Mouse (Mus musculus) limb, embryonic 15.5 days (tissue): ENCODE data around the gene Etfa. TPM values are rescaled to one million over a fixed set of nuclear protein-coding genes. Genes with fewer than 3 reads are reported as not detected.

ENCODE experiments used
- ATAC-seq: fragments of 200-750 bp; cut with Nextera tagmentation; 2 replicates; pipeline ENCODE4 v1.8.0; 2017; ENCODE audit warnings: low read depth, moderate TSS enrichment; ENCODE audit not compliant: insufficient number of reproducible peaks, low FRiP score, low TSS enrichment
- H3K27ac ChIP-seq: fragments of 300-500 bp; sonication (generic); 2 replicates; pipeline ENCODE4 v1.5.1; 2015; ENCODE audit warnings: moderate library complexity, mild to moderate bottlenecking, inconsistent platforms
- H3K27me3 ChIP-seq: fragments of 300-500 bp; sonication (generic); 2 replicates; pipeline ENCODE4 v1.6.1; 2015; ENCODE audit warnings: inconsistent platforms
- H3K36me3 ChIP-seq: fragments of 300-500 bp; sonication (generic); 2 replicates; pipeline ENCODE4 v1.6.1; 2015; ENCODE audit warnings: inconsistent platforms
- H3K4me1 ChIP-seq: fragments of 300-500 bp; sonication (generic); 2 replicates; pipeline ENCODE4 v1.6.1; 2015; ENCODE audit warnings: inconsistent platforms
- H3K4me2 ChIP-seq: fragments of 300-500 bp; sonication (generic); 2 replicates; pipeline ENCODE4 v1.6.1; 2015; ENCODE audit warnings: mild to moderate bottlenecking, inconsistent platforms
- H3K4me3 ChIP-seq: fragments of 300-500 bp; sonication (generic); 2 replicates; pipeline ENCODE4 v1.5.1; 2015; ENCODE audit warnings: mild to moderate bottlenecking, inconsistent platforms
- H3K9ac ChIP-seq: fragments of 300-500 bp; sonication (generic); 2 replicates; pipeline ENCODE4 v1.6.1; 2015; ENCODE audit warnings: inconsistent platforms
- H3K9me3 ChIP-seq: fragments of 300-500 bp; sonication (generic); 2 replicates; pipeline ENCODE4 v1.6.1; 2016; ENCODE audit warnings: inconsistent platforms
- WGBS: fragments of 180-500 bp; shearing (Covaris S2); methylation state at CpG from one replicate; pipeline ENCODE4 v1.1.7; 2015; 5-methylcytosine and 5-hydroxymethylcytosine counted together
- polyA plus RNA-seq: library from polyadenylated mRNA; unstranded; fragments of >200 nt; fragmentation: Nextera tagmentation; extraction: Ambion mirVana; gene quantifications from 2 replicates; pipeline ENCODE4 v1.2.1, GENCODE M21; 2015

The Etfa gene
- polyA plus RNA-seq, 1 experiment from 2014 or later: 188 TPM

- WGBS: 9% methylated on average over 51 of the region's 59 CpGs
- Histone ChIP-seq H3K9me3 (no peaks in the 10 kb centered on the region), H3K27me3 (peaks cover 93% of the 10 kb centered on the region), H3K9ac (no peak overlapping the region), H3K4me3 (peak overlapping the region; percentile 46), H3K36me3 (no peaks in the 10 kb centered on the region), H3K4me2 (peak overlapping the region; percentile 83), H3K27ac (no peak overlapping the region), H3K4me1 (peaks cover 61% of the 10 kb centered on the region)
- ATAC-seq: no peak
These were observed 30.6 kb upstream of the Etfa start for GRCm38 (mm10) chr9:55542366-55543325.

- Histone ChIP-seq H3K27me3 (peaks cover 92% of the 10 kb centered on the region), H3K4me2 (peak overlapping the region; percentile 83)
- WGBS: 1% methylated on average over 59 of the region's 59 CpGs
These were observed 29.8 kb upstream of the Etfa start for GRCm38 (mm10) chr9:55541681-55542365.

GRCm38 (mm10) chr9:55540888-55541287, 28.8 kb upstream of the Etfa start:
- Histone ChIP-seq H3K9me3 (no peaks in the 10 kb centered on the region), H3K4me1 (peaks cover 51% of the 10 kb centered on the region), H3K27me3 (peaks cover 87% of the 10 kb centered on the region), H3K27ac (no peak overlapping the region), H3K36me3 (no peaks in the 10 kb centered on the region), H3K4me3 (peak overlapping the region; percentile 46), H3K4me2 (peak overlapping the region; percentile 83), H3K9ac (no peak overlapping the region; the same call in 1 of the 2 replicates)
- WGBS: under 1% methylated on average over 28 of the region's 28 CpGs
- peak; percentile 78; the same call in 1 of the 2 replicates for ATAC-seq

More at GRCm38 (mm10) chr9:55541681-55542365, 29.8 kb upstream of the Etfa start:
- no peak overlapping the region for H3K9ac ChIP-seq
- peak overlapping the region; percentile 46 for H3K4me3 ChIP-seq
- no peak overlapping the region for H3K27ac ChIP-seq
- no peaks in the 10 kb centered on the region for H3K36me3 ChIP-seq
- ATAC-seq: no peak
- no peaks in the 10 kb centered on the region for H3K9me3 ChIP-seq
- H3K4me1 ChIP-seq: peaks cover 61% of the 10 kb centered on the region

GRCm38 (mm10) chr9:55540391-55540770, 28.3 kb upstream of the Etfa start:
- peak overlapping the region; percentile 83 for H3K4me2 ChIP-seq
- H3K9ac ChIP-seq: no peak overlapping the region
- under 1% methylated on average over 12 of the region's 12 CpGs for WGBS
- H3K27me3 ChIP-seq: peaks cover 82% of the 10 kb centered on the region
- ATAC-seq: no peak
- H3K27ac ChIP-seq: no peak overlapping the region
- peak overlapping the region; percentile 46 for H3K4me3 ChIP-seq
- H3K36me3 ChIP-seq: no peaks in the 10 kb centered on the region
- H3K4me1 ChIP-seq: peaks cover 46% of the 10 kb centered on the region
- H3K9me3 ChIP-seq: no peaks in the 10 kb centered on the region

- Histone ChIP-seq H3K9me3 (no peaks in the 10 kb centered on the region), H3K4me1 (peaks cover 41% of the 10 kb centered on the region), H3K27ac (no peak overlapping the region), H3K27me3 (peaks cover 77% of the 10 kb centered on the region), H3K4me2 (peak overlapping the region; percentile 30), H3K36me3 (no peaks in the 10 kb centered on the region), H3K4me3 (peak overlapping the region; percentile 46), H3K9ac (no peak overlapping the region)
- WGBS: 2% methylated on average over 31 of the region's 31 CpGs
- no peak for ATAC-seq
These were observed 27.8 kb upstream of the Etfa start for GRCm38 (mm10) chr9:55539661-55540390.

- no peaks in the 10 kb centered on the region for H3K9me3 ChIP-seq
- no peak overlapping the region for H3K27ac ChIP-seq
- WGBS: 23% methylated on average over 1 of the region's 1 CpGs
- peaks cover 33% of the 10 kb centered on the region for H3K4me1 ChIP-seq
- no peak overlapping the region for H3K4me3 ChIP-seq
- no peak for ATAC-seq
- H3K4me2 ChIP-seq: no peak overlapping the region
- no peaks in the 10 kb centered on the region for H3K36me3 ChIP-seq
- no peak overlapping the region for H3K9ac ChIP-seq
- H3K27me3 ChIP-seq: peaks cover 69% of the 10 kb centered on the region
These were observed 27.0 kb upstream of the Etfa start for GRCm38 (mm10) chr9:55539006-55539405.

- Histone ChIP-seq H3K9ac (no peak within 1 kb of the TSS), H3K4me3 (peak within 1 kb of the TSS; percentile 19), H3K4me1 (peaks cover 29% of the 10 kb centered on the region), H3K27me3 (peaks cover 63% of the 10 kb centered on the region), H3K27ac (no peak within 1 kb of the TSS), H3K36me3 (no peaks in the 10 kb centered on the region), H3K4me2 (peak within 1 kb of the TSS; percentile 30; the same call in 1 of the 2 replicates), H3K9me3 (no peaks in the 10 kb centered on the region)
- WGBS: 12% methylated on average over 4 of the region's 4 CpGs
- no peak for ATAC-seq
These were observed 26.3 kb upstream of the Etfa start, which contains the start of gene Isl2 for GRCm38 (mm10) chr9:55538377-55538776. Gene Isl2 (plus strand): TSS chr9:55538672.

- H3K9me3 ChIP-seq: no peaks in the 10 kb centered on the region
- H3K27me3 ChIP-seq: peaks cover 38% of the 10 kb centered on the region
- H3K4me1 ChIP-seq: peaks cover 12% of the 10 kb centered on the region
- H3K27ac ChIP-seq: no peak overlapping the region
- no peak overlapping the region for H3K9ac ChIP-seq
- ATAC-seq: no peak
- no peak overlapping the region for H3K4me2 ChIP-seq
- WGBS: 22% methylated on average over 3 of the region's 3 CpGs
- H3K36me3 ChIP-seq: no peaks in the 10 kb centered on the region
- no peak overlapping the region for H3K4me3 ChIP-seq
These were observed 23.9 kb upstream of the Etfa start for GRCm38 (mm10) chr9:55535907-55536306.

GRCm38 (mm10) chr9:55525716-55526115, 13.7 kb upstream of the Etfa start:
- H3K9ac ChIP-seq: no peak overlapping the region
- no peaks in the 10 kb centered on the region for H3K9me3 ChIP-seq
- no peak overlapping the region for H3K27ac ChIP-seq
- H3K36me3 ChIP-seq: no peaks in the 10 kb centered on the region
- H3K27me3 ChIP-seq: no peaks in the 10 kb centered on the region
- no peak overlapping the region for H3K4me3 ChIP-seq
- no peaks in the 10 kb centered on the region for H3K4me1 ChIP-seq
- ATAC-seq: no peak
- no peak overlapping the region for H3K4me2 ChIP-seq
- 47% methylated on average over 4 of the region's 4 CpGs for WGBS

- under 1% methylated on average over 28 of the region's 32 CpGs for WGBS
- no peaks in the 10 kb centered on the region for H3K36me3 ChIP-seq
- H3K4me2 ChIP-seq: peak overlapping the region; percentile 80
- H3K27ac ChIP-seq: peak overlapping the region; percentile 90
- H3K9me3 ChIP-seq: no peaks in the 10 kb centered on the region
- H3K4me1 ChIP-seq: peaks cover 4% of the 10 kb centered on the region
- peak overlapping the region; percentile 92 for H3K9ac ChIP-seq
- peak; percentile 67 for ATAC-seq
- 0 out of 2 replicates have a peak, but pooled peaks cover 7% of the 10 kb centered on the region for H3K27me3 ChIP-seq
- H3K4me3 ChIP-seq: peak overlapping the region; percentile 91
These were observed 486 bp downstream of the Etfa start for GRCm38 (mm10) chr9:55511521-55511993.

- Histone ChIP-seq H3K27ac (no peak overlapping the region), H3K4me3 (peak overlapping the region; percentile 91), H3K9ac (no peak overlapping the region), H3K27me3 (0 out of 2 replicates have a peak, but pooled peaks cover 7% of the 10 kb centered on the region), H3K36me3 (no peaks in the 10 kb centered on the region), H3K9me3 (no peaks in the 10 kb centered on the region), H3K4me1 (peaks cover 4% of the 10 kb centered on the region), H3K4me2 (peak overlapping the region; percentile 80)
- WGBS: 80% methylated on average over 10 of the region's 10 CpGs
- ATAC-seq: no peak
These were observed 1.3 kb downstream of the Etfa start for GRCm38 (mm10) chr9:55510651-55511235.
